Mouse (Mus musculus) right cerebral cortex, postnatal 14 days (tissue): ENCODE results near the gene Rab23.

Source experiments
- DNase-seq: peaks from one replicate; pipeline ENCODE4 v3.0.0; 2022

Rab23 gene

GRCm38 (mm10) chr1:33719733-33720225, at the start of gene Rab23:
Rab23 (plus strand) TSS chr1:33719887.
- DNase-seq: peak; percentile 84

- peak; percentile 60 for DNase-seq
Observed at GRCm38 (mm10) chr1:33670164-33670616, 49.5 kb upstream of the Rab23 start.

GRCm38 (mm10) chr1:33671441-33671840, 48.2 kb upstream of the Rab23 start:
- no peak for DNase-seq

- DNase-seq: no peak
Observed at GRCm38 (mm10) chr1:33672083-33672482, 47.6 kb upstream of the Rab23 start.

GRCm38 (mm10) chr1:33672514-33672913, 47.2 kb upstream of the Rab23 start:
- DNase-seq: peak; percentile 51

- no peak for DNase-seq
Observed at GRCm38 (mm10) chr1:33673158-33673960, 46.3 kb upstream of the Rab23 start.

GRCm38 (mm10) chr1:33680435-33680834, 39.3 kb upstream of the Rab23 start:
- DNase-seq: no peak

- no peak for DNase-seq
Observed at GRCm38 (mm10) chr1:33680890-33681289, 38.8 kb upstream of the Rab23 start.

- no peak for DNase-seq
Observed at GRCm38 (mm10) chr1:33684459-33684858, 35.2 kb upstream of the Rab23 start.

- no peak for DNase-seq
Observed at GRCm38 (mm10) chr1:33688810-33689209, 30.9 kb upstream of the Rab23 start.

GRCm38 (mm10) chr1:33689446-33690086, 30.1 kb upstream of the Rab23 start:
- DNase-seq: no peak

- no peak for DNase-seq
Observed at GRCm38 (mm10) chr1:33690087-33690448, 29.6 kb upstream of the Rab23 start.

GRCm38 (mm10) chr1:33693893-33694292, 25.8 kb upstream of the Rab23 start:
- DNase-seq: no peak

GRCm38 (mm10) chr1:33696016-33696415, 23.7 kb upstream of the Rab23 start:
- no peak for DNase-seq

GRCm38 (mm10) chr1:33701244-33701643, 18.4 kb upstream of the Rab23 start:
- no peak for DNase-seq

GRCm38 (mm10) chr1:33709615-33710014, 10.1 kb upstream of the Rab23 start:
- DNase-seq: no peak

GRCm38 (mm10) chr1:33712026-33712425, 7.7 kb upstream of the Rab23 start:
- no peak for DNase-seq

GRCm38 (mm10) chr1:33714796-33715195, 4.9 kb upstream of the Rab23 start:
- no peak for DNase-seq

GRCm38 (mm10) chr1:33717636-33718035, 2.1 kb upstream of the Rab23 start:
- no peak for DNase-seq

- no peak for DNase-seq
Observed at GRCm38 (mm10) chr1:33720231-33720630, 544 bp downstream of the Rab23 start.

- no peak for DNase-seq
Observed at GRCm38 (mm10) chr1:33721020-33721419, 1.3 kb downstream of the Rab23 start.

- no peak for DNase-seq
Observed at GRCm38 (mm10) chr1:33724516-33724915, 4.8 kb downstream of the Rab23 start.

- no peak for DNase-seq
Observed at GRCm38 (mm10) chr1:33725086-33725485, 5.4 kb downstream of the Rab23 start.

- no peak for DNase-seq
Observed at GRCm38 (mm10) chr1:33733044-33733443, 13.4 kb downstream of the Rab23 start.
